Mouse (Mus musculus): ENCODE data around the gene Slc2a12. TPM values are rescaled to one million over a fixed set of nuclear protein-coding genes. Genes with fewer than 3 reads are reported as not detected.

The Slc2a12 gene
- total RNA-seq, 2 experiments from 2014 or later: 2.8 to 3.1 TPM

DNA sequence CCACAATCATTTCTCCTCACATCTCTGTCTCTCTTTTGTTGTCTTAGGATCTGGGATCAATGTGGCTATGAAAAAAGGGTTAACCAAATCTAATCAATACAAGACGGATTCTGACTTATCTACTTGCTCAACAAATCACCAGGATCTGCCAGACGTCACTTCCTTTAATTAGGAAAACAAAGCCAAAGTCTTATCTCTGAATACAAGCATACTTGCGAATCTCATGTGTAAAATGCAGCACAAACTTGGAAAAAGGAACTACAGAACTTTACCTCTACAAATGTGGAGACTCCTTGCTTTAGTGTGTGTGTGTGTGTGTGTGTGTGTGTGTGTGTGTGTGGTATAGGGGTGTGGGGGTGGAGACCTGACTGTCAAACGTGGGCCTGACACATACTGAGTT lies 80.4 kb downstream of the Slc2a12 start:
- no peak for DNase-seq (ENCODE audit: low spot score in 2 of 2)

DNA sequence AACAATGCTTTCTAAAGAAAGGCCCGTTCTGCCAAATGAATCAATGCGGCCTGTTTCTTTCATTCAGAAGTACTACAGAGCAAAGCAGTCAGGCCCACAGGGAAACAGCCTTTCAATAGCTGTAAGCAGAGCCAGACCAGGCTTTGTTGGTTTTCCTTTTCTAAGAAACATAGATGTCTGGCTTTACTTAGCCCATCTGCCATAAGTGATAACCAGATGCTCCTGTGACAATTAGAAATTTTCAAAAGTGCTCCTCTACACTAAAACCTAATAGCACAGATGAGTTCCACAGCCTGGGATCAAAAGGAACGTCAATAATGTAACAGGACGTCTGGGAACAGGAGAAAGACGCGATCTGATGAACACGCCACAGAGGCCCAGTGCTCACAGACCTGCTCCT lies 81.5 kb downstream of the Slc2a12 start:
- DNase-seq (ENCODE audit: low spot score in 2 of 2): no peak

DNA sequence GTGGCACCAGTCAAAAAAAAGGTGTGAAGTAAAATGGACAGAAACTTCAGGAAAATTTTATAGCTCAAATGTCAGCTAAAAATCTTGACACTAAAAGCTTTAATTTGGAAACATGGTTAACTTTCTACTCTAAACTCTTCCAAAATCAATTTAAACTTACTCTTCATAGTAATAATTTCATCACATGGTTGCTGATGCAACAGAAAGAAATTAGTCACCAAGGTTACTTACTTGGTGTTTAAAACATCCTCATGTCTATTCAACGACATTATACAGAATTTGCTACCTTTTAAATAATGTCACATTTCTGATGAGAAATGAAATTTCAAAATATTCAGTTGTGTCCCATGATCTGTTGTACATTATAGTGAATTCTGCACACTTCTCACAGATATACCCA lies 83.4 kb downstream of the Slc2a12 start:
- no peak for DNase-seq (ENCODE audit: low spot score in 2 of 2)

DNA sequence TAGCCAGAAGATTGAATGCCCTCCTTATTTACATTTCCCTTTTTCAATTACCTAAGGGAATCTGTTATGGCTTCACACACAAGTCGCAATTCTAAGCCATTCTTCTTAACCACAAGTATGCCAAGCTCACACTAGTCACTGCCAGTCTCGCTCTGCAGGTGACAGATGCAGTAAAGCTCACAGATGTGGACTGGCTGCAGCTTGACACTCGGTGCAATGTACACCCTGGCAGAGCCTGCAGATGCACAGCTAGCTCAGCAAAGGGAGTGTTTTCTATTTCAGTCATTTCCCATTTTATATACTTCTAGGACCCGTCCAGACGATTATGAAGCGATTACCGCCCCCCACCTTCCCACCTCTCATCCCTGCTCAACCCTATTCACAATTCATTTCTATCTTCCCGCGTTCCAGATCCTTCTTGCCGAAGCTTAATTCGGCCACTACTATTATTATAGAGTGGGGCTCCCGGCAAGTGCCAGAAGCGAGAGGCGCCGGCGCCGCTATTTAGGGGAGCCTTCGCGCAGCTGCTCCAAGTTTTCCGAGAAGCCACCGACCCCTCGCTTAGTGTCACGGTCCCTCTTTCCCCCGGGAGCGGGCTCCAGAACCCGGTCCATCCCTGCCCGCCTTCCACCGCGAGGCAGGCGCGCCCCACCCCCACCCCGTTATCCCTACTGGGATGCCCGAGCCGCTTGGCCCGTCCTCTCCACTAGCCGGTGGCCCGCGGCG lies 85.6 kb downstream of the Slc2a12 start:
- no peak for DNase-seq (ENCODE audit: low spot score in 2 of 2)

DNA sequence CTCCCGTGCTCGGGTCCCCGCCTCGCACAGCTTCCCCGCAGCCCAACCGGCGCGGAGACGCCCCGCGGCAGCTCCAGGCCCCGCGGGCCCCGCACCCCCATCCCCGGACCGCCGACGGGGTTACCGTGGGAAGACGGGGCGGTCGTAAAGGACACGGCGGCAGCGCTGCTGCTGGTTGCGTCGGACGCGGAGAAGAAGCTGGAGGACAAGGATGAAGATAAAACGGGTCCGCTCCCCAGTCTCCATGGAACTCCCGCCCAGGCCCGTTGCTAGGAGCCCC lies 86.1 kb downstream of the Slc2a12 start:
- no peak for DNase-seq (ENCODE audit: low spot score in 2 of 2)

DNA sequence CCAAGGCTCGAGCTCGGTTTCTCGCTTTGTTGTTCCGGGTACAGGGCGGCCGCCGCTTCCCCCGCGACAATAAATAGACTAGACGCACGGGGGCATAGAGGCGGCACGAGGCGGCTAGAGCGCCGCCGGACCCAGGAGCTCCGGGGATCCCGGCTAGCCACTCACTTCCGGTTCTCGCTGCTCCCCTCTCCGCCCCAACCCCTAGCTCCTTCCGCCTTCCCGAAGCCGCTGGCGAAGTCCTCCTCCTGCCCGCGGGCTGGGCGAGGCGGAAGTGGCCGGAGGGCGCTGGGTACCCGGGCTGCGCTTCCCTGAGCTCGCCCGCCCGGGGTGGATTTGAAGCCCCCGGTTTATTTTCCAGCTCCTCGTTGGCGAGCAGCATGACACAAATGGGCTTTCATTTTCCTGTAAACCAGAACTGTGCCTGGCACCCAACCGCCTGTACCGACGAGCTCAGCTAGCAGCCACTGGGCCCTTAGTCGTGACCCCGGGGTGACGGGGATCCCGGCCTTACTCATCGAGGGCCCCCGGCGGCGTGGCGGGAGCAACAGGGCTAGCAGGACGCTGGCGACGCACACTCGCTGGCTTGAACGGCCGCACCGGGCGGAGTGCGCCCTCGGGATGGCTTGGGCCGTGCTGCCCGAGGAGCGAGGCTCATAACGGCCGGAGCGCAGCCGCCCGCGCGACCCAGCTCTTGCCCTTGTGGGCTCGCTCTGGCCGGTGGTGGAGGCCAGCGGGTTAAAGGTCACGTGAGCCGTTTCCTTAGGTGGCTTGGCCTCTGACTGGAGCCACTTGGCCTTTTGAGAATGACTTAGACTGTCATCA lies 86.7 kb downstream of the Slc2a12 start, which contains the start of gene Tbpl1:
Tbpl1 (minus strand) TSS at position 667 of the 822 bp plus-strand sequence.
- peak; percentile 79 to 89 for DNase-seq (ENCODE audit: low spot score in 2 of 2)

DNA sequence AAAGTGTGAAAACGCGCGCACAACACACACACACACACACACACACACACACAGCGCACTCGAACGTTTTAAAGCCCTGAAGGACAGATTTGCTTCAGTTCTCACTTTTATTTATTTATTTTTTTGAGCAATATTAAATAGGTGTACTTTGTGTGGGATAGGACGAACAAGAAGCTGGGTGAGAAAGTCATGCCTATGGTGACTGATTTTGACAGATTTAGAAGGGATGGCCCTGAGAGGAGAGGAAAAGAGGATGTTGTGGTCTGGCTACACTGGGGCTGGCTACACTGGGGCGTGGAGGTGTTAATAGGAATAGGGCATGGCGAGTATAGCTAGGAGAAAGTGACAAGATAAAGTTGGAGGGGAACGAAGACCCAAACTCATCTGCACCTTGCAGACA lies 87.4 kb downstream of the Slc2a12 start:
- DNase-seq (ENCODE audit: low spot score in 2 of 2): no peak

DNA sequence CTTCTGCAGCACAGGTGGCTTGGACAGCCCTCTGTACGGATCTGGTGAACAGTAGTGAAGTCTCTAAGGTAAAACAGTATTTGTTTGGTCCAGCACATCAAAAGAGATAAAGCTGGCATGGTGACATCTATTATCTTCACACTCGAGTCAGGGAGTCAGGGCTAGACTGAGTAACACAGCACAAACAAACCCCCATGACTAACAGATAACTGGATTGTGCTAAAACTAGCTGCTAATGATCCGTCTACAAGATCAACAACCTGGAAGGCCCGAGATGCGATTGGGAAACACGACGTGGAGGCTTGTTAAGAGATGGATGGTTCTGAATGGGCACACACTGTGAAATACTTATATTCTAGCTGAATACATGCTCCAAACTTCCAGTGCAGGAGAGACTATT lies 101.1 kb downstream of the Slc2a12 start:
- DNase-seq (ENCODE audit: low spot score in 2 of 2): no peak

DNA sequence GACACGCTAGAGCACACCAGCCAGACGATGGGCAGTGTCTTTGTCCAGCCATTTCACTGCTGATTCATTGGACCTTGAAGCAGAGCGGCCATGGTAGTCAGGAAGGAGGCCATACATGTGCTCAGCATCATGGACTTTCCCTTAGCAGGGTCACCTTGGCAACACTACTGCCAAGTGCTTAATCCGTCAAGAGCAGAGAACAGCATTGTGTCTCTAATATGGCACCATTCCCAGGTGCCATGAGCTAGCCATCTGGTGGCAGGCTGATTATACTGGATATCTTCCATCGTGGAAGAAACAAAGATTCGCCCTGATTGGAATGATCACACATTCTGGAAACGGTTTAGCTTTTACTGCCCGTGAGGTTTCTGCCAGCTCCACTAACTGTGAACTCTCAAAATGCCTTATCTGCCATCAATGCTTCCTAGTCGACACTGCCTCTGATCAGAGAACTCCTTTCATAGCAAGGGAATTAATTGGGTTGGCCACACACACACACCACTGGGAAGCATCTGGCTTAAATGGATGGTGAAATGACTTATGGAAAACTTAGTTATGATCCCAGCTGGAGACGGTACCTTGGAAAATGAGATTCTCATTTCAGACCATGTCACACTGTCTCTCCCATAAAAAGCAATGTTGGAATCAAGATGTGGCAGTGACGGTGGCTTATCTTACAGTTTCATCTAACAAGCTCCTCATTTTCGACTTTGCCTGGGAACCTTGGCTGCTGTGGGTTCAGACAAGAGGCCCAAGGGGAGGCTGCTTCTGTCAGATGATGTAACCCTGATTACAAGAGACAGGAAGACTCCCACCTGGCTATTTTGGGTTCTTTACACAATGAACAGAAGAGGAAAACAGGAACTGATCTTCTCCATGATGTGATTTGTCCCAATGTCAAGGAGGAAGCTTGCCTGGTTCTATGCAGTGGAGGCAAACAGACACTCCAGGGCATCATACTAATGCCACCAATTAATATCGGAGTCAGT lies 101.8 kb downstream of the Slc2a12 start:
- DNase-seq (ENCODE audit: low spot score in 2 of 2): no peak

DNA sequence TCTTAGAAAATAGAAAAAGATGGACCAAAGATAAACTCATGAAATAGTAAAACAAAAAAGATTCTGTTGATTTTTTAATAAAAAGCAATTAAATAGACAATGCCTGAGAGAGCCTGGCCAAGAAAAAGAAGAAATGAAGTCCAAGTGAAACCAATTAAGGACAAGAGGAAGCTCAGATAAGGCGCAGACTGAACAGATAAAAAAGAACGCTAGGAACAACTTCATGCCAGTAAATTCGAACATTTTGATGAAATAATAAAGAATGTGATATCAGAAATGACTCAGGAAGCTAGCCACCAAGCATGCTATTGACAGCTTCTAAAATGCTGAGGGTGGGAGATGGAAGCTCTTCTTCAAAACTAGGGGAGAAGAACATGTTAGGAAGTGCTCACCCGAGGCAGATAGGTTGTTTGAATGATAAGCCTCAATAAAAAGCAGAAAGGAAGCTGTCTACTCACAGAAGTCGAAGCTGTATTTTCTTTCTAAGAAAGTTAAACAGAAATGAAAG lies 106.4 kb downstream of the Slc2a12 start:
- DNase-seq (ENCODE audit: low spot score in 2 of 2): no peak

Small RNAs within 50 kb of the gene (microRNA-seq; reads per million reads assigned to microRNA genes)
- not detected for gene Mir7663

Other genes starting within 250 kb of the Slc2a12 start
- gene Tbpl1, start 86.9 kb downstream of the Slc2a12 start, total RNA-seq (2021): 10 to 100 TPM; 40.0 to 41.1 TPM
- 10 to 100 TPM; 32.6 to 58.5 TPM for gene Tcf21, start 175.2 kb downstream of the Slc2a12 start, total RNA-seq (2021)

Data from adrenal gland, postnatal 4 days (tissue).